Mouse (Mus musculus): ENCODE data around the gene Lims1.

Gene Lims1

DNA sequence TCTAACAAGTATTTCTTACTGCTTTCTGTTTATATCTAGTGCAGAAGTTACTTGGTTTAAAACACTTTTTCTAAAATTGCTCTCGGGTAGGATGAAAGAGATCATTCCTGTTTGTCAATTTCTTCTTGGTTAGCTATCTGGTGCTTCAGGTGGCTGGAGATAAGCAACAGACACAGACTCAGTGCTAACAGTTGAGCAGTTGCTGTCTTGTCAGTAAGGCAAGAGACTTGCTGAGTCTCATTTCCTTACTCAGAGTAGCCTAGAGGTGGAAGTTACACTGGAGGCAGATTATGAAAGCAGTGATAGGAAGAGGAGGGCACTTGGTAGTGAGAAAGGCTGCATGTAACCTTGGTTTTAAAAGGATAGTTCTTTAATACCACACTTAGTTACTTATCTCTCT is 128.9 kb downstream of the Lims1 start:
- no peak for DNase-seq

DNA sequence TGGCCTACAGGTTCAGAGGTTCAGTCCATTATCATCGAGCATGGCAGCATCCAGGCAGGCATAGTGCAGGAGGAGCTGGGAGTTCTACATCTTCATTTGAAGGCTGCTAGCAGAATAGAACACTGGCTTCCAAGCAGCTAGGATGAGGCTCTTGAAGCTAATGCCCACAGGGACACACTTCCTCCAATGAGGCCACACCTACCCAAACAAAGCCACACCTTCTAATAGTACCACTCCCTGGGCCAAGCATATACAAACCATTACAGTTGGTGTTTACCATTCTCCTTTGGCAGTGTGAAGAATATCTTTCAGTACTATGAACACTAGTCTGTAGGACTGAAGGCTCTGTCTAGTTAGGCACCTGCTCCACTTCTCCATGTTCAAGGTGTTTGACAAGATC is 136.6 kb downstream of the Lims1 start:
- DNase-seq, result no peak
